In the genomic region with DNA sequence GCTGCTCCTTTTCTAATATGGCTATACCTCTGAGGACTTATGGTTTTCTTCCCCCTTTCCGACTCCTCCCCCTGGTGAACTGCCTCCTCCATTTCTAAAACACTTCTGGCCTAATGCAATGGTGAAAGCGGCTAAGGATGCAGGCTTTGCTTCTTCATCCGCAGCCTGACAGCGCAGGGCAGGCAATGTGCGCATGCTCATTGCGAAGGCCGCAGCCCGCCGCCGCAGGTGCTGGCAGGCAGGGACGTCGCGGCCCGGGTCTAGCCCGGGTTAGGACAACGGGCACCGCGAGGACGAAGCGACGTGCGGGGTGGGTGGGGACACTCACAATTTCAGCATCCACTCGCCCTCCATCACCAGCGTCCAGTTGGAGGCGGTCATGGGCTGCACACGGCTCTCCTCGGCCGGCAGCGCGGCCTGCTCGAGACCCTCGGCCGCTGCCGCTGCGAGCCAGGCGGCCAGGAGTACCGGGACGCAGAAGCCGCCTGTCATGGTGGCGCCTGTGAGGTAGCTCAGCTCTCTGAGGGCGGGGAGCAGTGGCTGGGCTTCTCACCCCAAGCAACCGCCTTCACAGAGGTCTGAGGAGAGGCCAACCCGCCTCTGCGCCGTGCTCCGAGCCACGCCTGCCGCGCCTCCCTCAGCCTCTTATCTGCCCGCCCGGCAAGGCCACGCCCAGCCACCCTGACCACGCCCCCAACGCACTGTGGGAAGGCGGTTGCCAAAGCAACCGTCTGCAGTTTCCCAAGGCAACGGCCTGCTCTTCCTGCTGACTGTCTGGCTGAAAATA, we compare ENCODE assay signal across 8 mouse cellular contexts. TPM values are rescaled to one million over a fixed set of nuclear protein-coding genes. Genes with fewer than 3 reads are reported as not detected.
A peak's percentile ranks its signal among the peaks of the same experiment; 100 is the strongest.
DNase-seq lines count a peak whose midpoint lies in the region; ATAC-seq lines count a peak whose summit lies in the region.

A gene (minus strand): TSS at position 632 of the 787 bp plus-strand sequence.

- H3K4me2 ChIP-seq in heart, embryonic 14.5 days (ENCODE audit: low read length): peak within 1 kb of the TSS; percentile 85
- peak within 1 kb of the TSS; percentile 88 for H3K4me2 ChIP-seq in liver, embryonic 13.5 days
- H3K4me2 ChIP-seq in stomach, embryonic 16.5 days (ENCODE audit: low read depth, low read length): peak within 1 kb of the TSS; percentile 70

- WGBS in heart, embryonic 14.5 days: 0% methylated on average over 57 of the region's 57 CpGs
- under 1% methylated on average over 57 of the region's 57 CpGs for WGBS in liver, embryonic 13.5 days (ENCODE audit: insufficient replicate concordance)
- WGBS in stomach, embryonic 16.5 days: under 1% methylated on average over 57 of the region's 57 CpGs

- peak; percentile 99 for ATAC-seq in heart, embryonic 14.5 days (ENCODE audit: insufficient number of reproducible peaks, insufficient read depth, low FRiP score, low read depth)
- peak; percentile 100 for ATAC-seq in liver, embryonic 13.5 days (ENCODE audit: low read depth)
- peak; percentile 99 for ATAC-seq in stomach, embryonic 16.5 days (ENCODE audit: insufficient read depth, low FRiP score)

- peak within 1 kb of the TSS; percentile 78 for H3K4me3 ChIP-seq in brown adipose tissue, adult 24 weeks (ENCODE audit: insufficient read depth, low read depth, low read length)
- H3K4me3 ChIP-seq in heart, embryonic 14.5 days (ENCODE audit: control insufficient read depth in 1 of 2, insufficient read depth in 1 of 2, low read depth in 1 of 2, low read length in 2 of 2): peak within 1 kb of the TSS; percentile 84 to 94
- peak within 1 kb of the TSS; percentile 83 for H3K4me3 ChIP-seq in liver, embryonic 13.5 days (replicated peaks)
- peak within 1 kb of the TSS; percentile 83 for H3K4me3 ChIP-seq in stomach, embryonic 16.5 days (replicated peaks; ENCODE audit: low read length)

- no peaks in the 10 kb centered on the region for H3K4me1 ChIP-seq in brown adipose tissue, adult 24 weeks (ENCODE audit: control insufficient read depth, insufficient read depth, insufficient read length, low read length)
- peaks cover 0 to 25% of the 10 kb centered on the region in 2 experiments; a peak in 3 of 4 replicates for H3K4me1 ChIP-seq in heart, embryonic 14.5 days (ENCODE audit: control insufficient read depth in 2 of 2, insufficient read depth in 2 of 2, low read length in 2 of 2)
- H3K4me1 ChIP-seq in liver, embryonic 13.5 days (replicated peaks): peaks cover 35% of the 10 kb centered on the region
- peaks cover 3% of the 10 kb centered on the region; the same call in 1 of the 2 replicates for H3K4me1 ChIP-seq in stomach, embryonic 16.5 days (ENCODE audit: control insufficient read depth, insufficient read depth, low read length)

- H3K9me3 ChIP-seq in heart, embryonic 14.5 days (ENCODE audit: control insufficient read depth, low read length): no peaks in the 10 kb centered on the region
- no peaks in the 10 kb centered on the region for H3K9me3 ChIP-seq in liver, embryonic 13.5 days (replicated peaks)
- no peaks in the 10 kb centered on the region for H3K9me3 ChIP-seq in stomach, embryonic 16.5 days (replicated peaks; ENCODE audit: control insufficient read depth, low read length)

- H3K36me3 ChIP-seq in heart, embryonic 14.5 days (ENCODE audit: control insufficient read depth, insufficient read depth, low read length): peaks cover 7% of the 10 kb centered on the region; the same call in 1 of the 2 replicates
- H3K36me3 ChIP-seq in liver, embryonic 13.5 days: peaks cover 5% of the 10 kb centered on the region
- no peaks in the 10 kb centered on the region for H3K36me3 ChIP-seq in stomach, embryonic 16.5 days (ENCODE audit: control insufficient read depth, insufficient read depth, low read length)

- peak within 1 kb of the TSS; percentile 91 for H3K9ac ChIP-seq in heart, embryonic 14.5 days (ENCODE audit: low read length)
- H3K9ac ChIP-seq in liver, embryonic 13.5 days: peak within 1 kb of the TSS; percentile 93
- H3K9ac ChIP-seq in stomach, embryonic 16.5 days (ENCODE audit: low read length): peak within 1 kb of the TSS; percentile 89

- peak; percentile 98 for DNase-seq in CD4-positive, CD25-positive, alpha-beta regulatory T cell, adult 2 months (ENCODE audit: low read depth, low spot score)
- peak; percentile 47 for DNase-seq in fat pad, adult 2 months (ENCODE audit: extremely low read depth, low read depth, low spot score)
- DNase-seq in kidney, postnatal 14 days: peak; percentile 99
- peak; percentile 98 for DNase-seq in liver, embryonic 13.5 days
- DNase-seq in neural tube, embryonic 10.5 days (ENCODE audit: extremely low spot score, low spot score): peak; percentile 98

- peak within 1 kb of the TSS; percentile 49 for H3K27ac ChIP-seq in brown adipose tissue, adult 24 weeks (replicated peaks; ENCODE audit: low read depth, low read length)
- H3K27ac ChIP-seq in heart, embryonic 14.5 days (replicated peaks in 1 of 2; ENCODE audit: control insufficient read depth in 1 of 2, insufficient read depth in 1 of 2, low read depth in 2 of 2, low read length in 2 of 2): peak within 1 kb of the TSS; percentile 99
- H3K27ac ChIP-seq in liver, embryonic 13.5 days: peak within 1 kb of the TSS; percentile 99
- H3K27ac ChIP-seq in stomach, embryonic 16.5 days (ENCODE audit: low read length): peak within 1 kb of the TSS; percentile 98

- H3K27me3 ChIP-seq in heart, embryonic 14.5 days (ENCODE audit: control insufficient read depth, insufficient read depth, low read length): no peaks in the 10 kb centered on the region
- H3K27me3 ChIP-seq in liver, embryonic 13.5 days: no peaks in the 10 kb centered on the region
- H3K27me3 ChIP-seq in stomach, embryonic 16.5 days (ENCODE audit: control insufficient read depth, insufficient read depth, low read length): no peaks in the 10 kb centered on the region

RNA-seq across cellular contexts. Expression of the gene that starts here (rescaled TPM):
- polyA plus RNA-seq in brown adipose tissue, adult 24 weeks (2012; ENCODE audit: insufficient read depth, insufficient read length, missing spikeins): 22.8 and 25.8 TPM in 2 replicates
- 55.9 and 59.1 TPM in 2 replicates for polyA plus RNA-seq in heart, embryonic 14.5 days (2014; fragmentation: Nextera tagmentation; extraction: Ambion mirVana)
- 7.6 and 10.1 TPM in 2 replicates for polyA plus RNA-seq in liver, embryonic 13.5 days (2015; fragmentation: Nextera tagmentation; extraction: Ambion mirVana)
- 20.4 and 21.9 TPM in 2 replicates for polyA plus RNA-seq in stomach, embryonic 16.5 days (2015; fragmentation: Nextera tagmentation; extraction: Ambion mirVana)

Comparison
In these comparisons a context has a peak if more than half of its experiments do, and no peak if none do; other contexts are left out.
1. Peak in every context shown above with its lines: DNase-seq, ATAC-seq, H3K4me3 ChIP-seq and H3K27ac ChIP-seq.
2. DNase-seq: peak in every context shown above with its lines; median percentile 99 in kidney, postnatal 14 days; 98 in CD4-positive, CD25-positive, alpha-beta regulatory T cell, adult 2 months; 98 in liver, embryonic 13.5 days; 98 in neural tube, embryonic 10.5 days; 47 in fat pad, adult 2 months.
3. H3K27ac ChIP-seq: peak in every context shown above with its lines; median percentile 99 in heart, embryonic 14.5 days; 99 in liver, embryonic 13.5 days; 98 in stomach, embryonic 16.5 days; 49 in brown adipose tissue, adult 24 weeks.